Mouse (Mus musculus): ENCODE results near the gene Depdc1b. TPM values are rescaled to one million over a fixed set of nuclear protein-coding genes. Genes with fewer than 3 reads are reported as not detected.
A peak's percentile ranks its signal among the peaks of the same experiment; 100 is the strongest.

Depdc1b gene
- polyA plus RNA-seq, 1 experiment, result 4.3 TPM

GRCm38 (mm10) chr13:108415464-108415863 is 99.3 kb downstream of the Depdc1b start:
- TF ChIP-seq POLR2A (IDR thresholded peaks at IDR 0.05; ENCODE audit: borderline replicate concordance, extremely low read depth, insufficient read depth, insufficient read length, poor library complexity, severe bottlenecking), result no peak
- TF ChIP-seq CTCF (IDR thresholded peaks at IDR 0.05; ENCODE audit: borderline replicate concordance, extremely low read depth, insufficient read depth, insufficient read length), result no peak
- DNase-seq (ENCODE audit: low read depth), result no peak

GRCm38 (mm10) chr13:108418741-108419507 is 102.8 kb downstream of the Depdc1b start:
- TF ChIP-seq POLR2A (IDR thresholded peaks at IDR 0.05; ENCODE audit: borderline replicate concordance, extremely low read depth, insufficient read depth, insufficient read length, poor library complexity, severe bottlenecking) (no peak), CTCF (IDR thresholded peaks at IDR 0.05; ENCODE audit: borderline replicate concordance, extremely low read depth, insufficient read depth, insufficient read length) (no peak)
- no peak for DNase-seq (ENCODE audit: low read depth)

- TF ChIP-seq CTCF (IDR thresholded peaks at IDR 0.05; ENCODE audit: borderline replicate concordance, extremely low read depth, insufficient read depth, insufficient read length) (no peak), POLR2A (IDR thresholded peaks at IDR 0.05; ENCODE audit: borderline replicate concordance, extremely low read depth, insufficient read depth, insufficient read length, poor library complexity, severe bottlenecking) (no peak)
- no peak for DNase-seq (ENCODE audit: low read depth)
Observed at GRCm38 (mm10) chr13:108426322-108426721, 110.2 kb downstream of the Depdc1b start.

GRCm38 (mm10) chr13:108428809-108429208 is 112.7 kb downstream of the Depdc1b start:
- DNase-seq (ENCODE audit: low read depth), result peak; percentile 49
- TF ChIP-seq POLR2A (IDR thresholded peaks at IDR 0.05; ENCODE audit: borderline replicate concordance, extremely low read depth, insufficient read depth, insufficient read length, poor library complexity, severe bottlenecking), result no peak
- no peak for TF ChIP-seq CTCF (IDR thresholded peaks at IDR 0.05; ENCODE audit: borderline replicate concordance, extremely low read depth, insufficient read depth, insufficient read length)

- no peak for TF ChIP-seq CTCF (IDR thresholded peaks at IDR 0.05; ENCODE audit: borderline replicate concordance, extremely low read depth, insufficient read depth, insufficient read length)
- no peak for TF ChIP-seq POLR2A (IDR thresholded peaks at IDR 0.05; ENCODE audit: borderline replicate concordance, extremely low read depth, insufficient read depth, insufficient read length, poor library complexity, severe bottlenecking)
- DNase-seq (ENCODE audit: low read depth), result peak; percentile 44
Observed at GRCm38 (mm10) chr13:108429623-108430022, 113.5 kb downstream of the Depdc1b start.

GRCm38 (mm10) chr13:108431776-108432175 is 115.6 kb downstream of the Depdc1b start:
- no peak for DNase-seq (ENCODE audit: low read depth)
- TF ChIP-seq CTCF (IDR thresholded peaks at IDR 0.05; ENCODE audit: borderline replicate concordance, extremely low read depth, insufficient read depth, insufficient read length), result no peak

- no peak for TF ChIP-seq CTCF (IDR thresholded peaks at IDR 0.05; ENCODE audit: borderline replicate concordance, extremely low read depth, insufficient read depth, insufficient read length)
- TF ChIP-seq POLR2A (IDR thresholded peaks at IDR 0.05; ENCODE audit: borderline replicate concordance, extremely low read depth, insufficient read depth, insufficient read length, poor library complexity, severe bottlenecking), result no peak
- no peak for DNase-seq (ENCODE audit: low read depth)
Observed at GRCm38 (mm10) chr13:108435687-108436086, 119.6 kb downstream of the Depdc1b start.

GRCm38 (mm10) chr13:108437424-108437823 is 121.3 kb downstream of the Depdc1b start:
- TF ChIP-seq CTCF (IDR thresholded peaks at IDR 0.05; ENCODE audit: borderline replicate concordance, extremely low read depth, insufficient read depth, insufficient read length) (no peak), POLR2A (IDR thresholded peaks at IDR 0.05; ENCODE audit: borderline replicate concordance, extremely low read depth, insufficient read depth, insufficient read length, poor library complexity, severe bottlenecking) (no peak)
- no peak for DNase-seq (ENCODE audit: low read depth)

GRCm38 (mm10) chr13:108439012-108439411 is 122.9 kb downstream of the Depdc1b start:
- no peak for TF ChIP-seq CTCF (IDR thresholded peaks at IDR 0.05; ENCODE audit: borderline replicate concordance, extremely low read depth, insufficient read depth, insufficient read length)
- TF ChIP-seq POLR2A (IDR thresholded peaks at IDR 0.05; ENCODE audit: borderline replicate concordance, extremely low read depth, insufficient read depth, insufficient read length, poor library complexity, severe bottlenecking), result no peak
- no peak for DNase-seq (ENCODE audit: low read depth)

- no peak for DNase-seq (ENCODE audit: low read depth)
Observed at GRCm38 (mm10) chr13:108448348-108448931, 132.3 kb downstream of the Depdc1b start.

GRCm38 (mm10) chr13:108449116-108450097 is 133.3 kb downstream of the Depdc1b start, which contains the start of gene Pde4d:
Pde4d (plus strand) TSS chr13:108449948.
- no peak for DNase-seq (ENCODE audit: low read depth)
- TF ChIP-seq POLR2A (IDR thresholded peaks at IDR 0.05; ENCODE audit: borderline replicate concordance, extremely low read depth, insufficient read depth, insufficient read length, poor library complexity, severe bottlenecking), result no peak
- no peak for TF ChIP-seq CTCF (IDR thresholded peaks at IDR 0.05; ENCODE audit: borderline replicate concordance, extremely low read depth, insufficient read depth, insufficient read length)

More at GRCm38 (mm10) chr13:108448348-108448931, 132.3 kb downstream of the Depdc1b start:
- no peak for TF ChIP-seq CTCF (IDR thresholded peaks at IDR 0.05; ENCODE audit: borderline replicate concordance, extremely low read depth, insufficient read depth, insufficient read length)
- no peak for TF ChIP-seq POLR2A (IDR thresholded peaks at IDR 0.05; ENCODE audit: borderline replicate concordance, extremely low read depth, insufficient read depth, insufficient read length, poor library complexity, severe bottlenecking)
